Mouse (Mus musculus) lung, embryonic 16.5 days (tissue): ENCODE data around the gene Ist1. TPM values are rescaled to one million over a fixed set of nuclear protein-coding genes. Genes with fewer than 3 reads are reported as not detected.

ENCODE experiments used
- ATAC-seq: fragments of 200-750 bp; cut with Nextera tagmentation; 2 replicates; pipeline ENCODE4 v1.8.0; 2017; ENCODE audit warnings: low read depth, mild to moderate bottlenecking, moderate library complexity
- H3K27ac ChIP-seq: fragments of 300-500 bp; sonication (generic); 2 replicates; pipeline ENCODE4 v1.5.1; 2014; ENCODE audit warnings: mild to moderate bottlenecking, control low read depth, low read length
- H3K27me3 ChIP-seq: fragments of 300-500 bp; sonication (generic); 2 replicates; pipeline ENCODE4 v1.6.1; 2014; ENCODE audit warnings: low read depth, low read length, mixed read lengths; ENCODE audit not compliant: control insufficient read depth, insufficient read depth
- H3K36me3 ChIP-seq: fragments of 300-500 bp; sonication (generic); 2 replicates; pipeline ENCODE4 v1.6.1; 2014; ENCODE audit warnings: low read length; ENCODE audit not compliant: control insufficient read depth, insufficient read depth
- H3K4me1 ChIP-seq: fragments of 300-500 bp; sonication (generic); replicated peaks from 2 replicates; pipeline ENCODE4 v1.6.1; 2014; ENCODE audit warnings: low read length, mixed read lengths; ENCODE audit not compliant: control insufficient read depth, insufficient read depth
- H3K4me2 ChIP-seq: fragments of 300-500 bp; sonication (generic); 2 replicates; pipeline ENCODE4 v1.6.1; 2014; ENCODE audit warnings: low read depth, low read length, control low read depth
- H3K4me3 ChIP-seq: fragments of 300-500 bp; sonication (generic); 2 replicates; pipeline ENCODE4 v1.5.1; 2014; ENCODE audit warnings: mild to moderate bottlenecking, low read length, control low read depth
- H3K9ac ChIP-seq: fragments of 300-500 bp; sonication (generic); 2 replicates; pipeline ENCODE4 v1.6.1; 2014; ENCODE audit warnings: low read length, control low read depth
- H3K9me3 ChIP-seq: fragments of 300-500 bp; sonication (generic); 2 replicates; pipeline ENCODE4 v1.6.1; 2016; ENCODE audit warnings: low read length; ENCODE audit not compliant: control insufficient read depth
- WGBS: fragments of 180-500 bp; shearing (Covaris S2); extraction: QIAGEN DNeasy Blood & Tissue Kit; methylation state at CpG from one replicate; pipeline ENCODE4 v1.1.7; 2014; 5-methylcytosine and 5-hydroxymethylcytosine counted together
- polyA plus RNA-seq: library from polyadenylated mRNA; unstranded; fragments of >200 nt; fragmentation: Nextera tagmentation; extraction: Ambion mirVana; gene quantifications from 2 replicates; pipeline ENCODE4 v1.2.1, GENCODE M21; 2015

Ist1 gene
- 144 and 145 TPM in 2 replicates for polyA plus RNA-seq

GRCm38 (mm10) chr8:109693146-109693900 lies at the start of gene Ist1:
Gene Ist1, minus strand, starts transcription at chr8:109693260.
- WGBS = under 1% methylated on average over 57 of the region's 57 CpGs
- Histone ChIP-seq H3K27ac (peak within 1 kb of the TSS; percentile 62; the same call in 1 of the 2 replicates), H3K4me2 (peak within 1 kb of the TSS; percentile 82), H3K4me1 (peaks cover 12% of the 10 kb centered on the region), H3K9me3 (no peaks in the 10 kb centered on the region), H3K4me3 (peak within 1 kb of the TSS; percentile 98), H3K9ac (peak within 1 kb of the TSS; percentile 98), H3K27me3 (no peaks in the 10 kb centered on the region), H3K36me3 (no peaks in the 10 kb centered on the region)
- ATAC-seq = peak; percentile 99

DNA sequence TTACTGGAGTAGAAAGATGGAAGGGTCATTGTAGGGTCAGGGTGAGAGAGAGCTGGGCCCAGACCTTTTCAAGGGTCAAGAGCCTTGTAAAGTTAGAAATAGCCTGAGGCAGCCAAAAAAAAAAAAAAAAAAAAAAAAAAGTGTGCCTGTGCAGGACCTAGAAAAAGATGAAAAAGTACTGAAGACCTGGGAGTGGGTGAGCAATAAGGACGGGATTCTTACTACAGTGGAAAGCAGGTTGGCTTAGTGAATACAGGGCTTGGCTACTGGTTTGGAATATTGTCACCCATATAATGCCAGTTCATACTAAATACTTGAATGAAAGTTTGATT lies 45.0 kb upstream of the Ist1 start:
- H3K27ac ChIP-seq = peak overlapping the region; percentile 59; the same call in 1 of the 2 replicates
- H3K27me3 ChIP-seq = no peaks in the 10 kb centered on the region
- H3K36me3 ChIP-seq = peaks cover 8% of the 10 kb centered on the region
- peak overlapping the region; percentile 100 for H3K4me3 ChIP-seq
- peak overlapping the region; percentile 93 for H3K4me2 ChIP-seq
- H3K9ac ChIP-seq = peak overlapping the region; percentile 99
- H3K4me1 ChIP-seq = peaks cover 9% of the 10 kb centered on the region
- 76% methylated on average over 1 of the region's 1 CpGs for WGBS
- H3K9me3 ChIP-seq = no peaks in the 10 kb centered on the region
- no peak for ATAC-seq

GRCm38 (mm10) chr8:109737237-109738048 lies 44.4 kb upstream of the Ist1 start, which contains the start of gene Atxn1l:
Gene Atxn1l, minus strand, starts transcription at chr8:109737739.
- H3K36me3 ChIP-seq = peaks cover 13% of the 10 kb centered on the region
- no peaks in the 10 kb centered on the region for H3K27me3 ChIP-seq
- H3K27ac ChIP-seq = peak within 1 kb of the TSS; percentile 59
- no peaks in the 10 kb centered on the region for H3K9me3 ChIP-seq
- peak within 1 kb of the TSS; percentile 99 for H3K9ac ChIP-seq
- under 1% methylated on average over 44 of the region's 59 CpGs for WGBS
- peak within 1 kb of the TSS; percentile 93 for H3K4me2 ChIP-seq
- H3K4me3 ChIP-seq = peak within 1 kb of the TSS; percentile 100
- peak; percentile 89 for ATAC-seq
- H3K4me1 ChIP-seq = peaks cover 9% of the 10 kb centered on the region

GRCm38 (mm10) chr8:109736819-109737218 lies 43.8 kb upstream of the Ist1 start:
- ATAC-seq = no peak
- Histone ChIP-seq H3K36me3 (peaks cover 15% of the 10 kb centered on the region), H3K9ac (peak overlapping the region; percentile 99), H3K9me3 (no peaks in the 10 kb centered on the region), H3K27me3 (no peaks in the 10 kb centered on the region), H3K27ac (peak overlapping the region; percentile 59; the same call in 1 of the 2 replicates), H3K4me3 (peak overlapping the region; percentile 100), H3K4me2 (peak overlapping the region; percentile 93), H3K4me1 (peaks cover 9% of the 10 kb centered on the region)
- WGBS = 2% methylated on average over 8 of the region's 8 CpGs

DNA sequence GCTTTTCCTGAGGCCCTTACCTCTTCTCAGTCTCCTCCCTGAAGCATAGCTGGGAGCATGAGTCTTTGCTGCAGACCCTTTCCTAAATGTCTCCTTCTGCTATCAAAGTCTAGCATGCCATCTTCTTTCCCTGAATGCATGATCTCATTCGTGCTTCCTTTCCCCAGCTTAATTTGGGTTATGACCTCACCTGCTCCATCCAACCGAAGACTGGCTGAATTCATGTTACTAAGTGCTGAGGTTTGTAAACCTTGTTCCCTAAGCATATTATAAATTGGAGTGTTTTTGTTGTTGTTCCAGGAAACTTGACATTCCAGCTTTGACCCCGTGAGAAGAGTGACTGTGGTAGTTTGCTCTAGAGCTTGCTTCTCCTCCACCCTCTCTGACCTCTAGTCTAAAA lies 41.0 kb upstream of the Ist1 start:
- 81% methylated on average over 3 of the region's 3 CpGs for WGBS
- Histone ChIP-seq H3K27ac (no peak overlapping the region), H3K4me3 (no peak overlapping the region), H3K9ac (no peak overlapping the region), H3K36me3 (peaks cover 20% of the 10 kb centered on the region), H3K27me3 (no peaks in the 10 kb centered on the region), H3K4me2 (no peak overlapping the region), H3K4me1 (peaks cover 9% of the 10 kb centered on the region), H3K9me3 (no peaks in the 10 kb centered on the region)
- ATAC-seq = no peak

- ATAC-seq = no peak
- 67% methylated on average over 3 of the region's 3 CpGs for WGBS
- H3K4me1 ChIP-seq = peaks cover under 1% of the 10 kb centered on the region; the same call in 1 of the 2 replicates
Observed at GRCm38 (mm10) chr8:109731012-109731411, 38.0 kb upstream of the Ist1 start.

GRCm38 (mm10) chr8:109725106-109725505 lies 32.0 kb upstream of the Ist1 start:
- no peak overlapping the region for H3K9ac ChIP-seq
- no peaks in the 10 kb centered on the region for H3K9me3 ChIP-seq
- H3K27me3 ChIP-seq = no peaks in the 10 kb centered on the region
- no peaks in the 10 kb centered on the region for H3K4me1 ChIP-seq
- no peak overlapping the region for H3K4me2 ChIP-seq
- H3K36me3 ChIP-seq = peaks cover 45% of the 10 kb centered on the region
- no peak overlapping the region for H3K4me3 ChIP-seq
- 81% methylated on average over 3 of the region's 3 CpGs for WGBS
- no peak for ATAC-seq
- H3K27ac ChIP-seq = no peak overlapping the region

More at GRCm38 (mm10) chr8:109731012-109731411, 38.0 kb upstream of the Ist1 start:
- no peaks in the 10 kb centered on the region for H3K9me3 ChIP-seq
- H3K36me3 ChIP-seq = peaks cover 23% of the 10 kb centered on the region
- no peak overlapping the region for H3K27ac ChIP-seq
- H3K9ac ChIP-seq = no peak overlapping the region
- H3K27me3 ChIP-seq = no peaks in the 10 kb centered on the region
- H3K4me3 ChIP-seq = no peak overlapping the region
- no peak overlapping the region for H3K4me2 ChIP-seq

- Histone ChIP-seq H3K4me1 (no peaks in the 10 kb centered on the region), H3K9ac (no peak overlapping the region), H3K27me3 (no peaks in the 10 kb centered on the region), H3K36me3 (peaks cover 60% of the 10 kb centered on the region), H3K4me3 (no peak overlapping the region), H3K4me2 (no peak overlapping the region), H3K9me3 (no peaks in the 10 kb centered on the region), H3K27ac (no peak overlapping the region)
- 86% methylated on average over 5 of the region's 5 CpGs for WGBS
- no peak for ATAC-seq
Observed at GRCm38 (mm10) chr8:109714961-109715360, 21.9 kb upstream of the Ist1 start.

- WGBS = 79% methylated on average over 1 of the region's 1 CpGs
- no peaks in the 10 kb centered on the region for H3K9me3 ChIP-seq
- H3K4me1 ChIP-seq = no peaks in the 10 kb centered on the region
- H3K9ac ChIP-seq = no peak overlapping the region
- peaks cover 48% of the 10 kb centered on the region for H3K36me3 ChIP-seq
- no peaks in the 10 kb centered on the region for H3K27me3 ChIP-seq
- H3K4me2 ChIP-seq = no peak overlapping the region
- no peak overlapping the region for H3K27ac ChIP-seq
- ATAC-seq = no peak
- no peak overlapping the region for H3K4me3 ChIP-seq
Observed at GRCm38 (mm10) chr8:109712521-109712920, 19.5 kb upstream of the Ist1 start.
